16 mouse cellular contexts compared by ENCODE assay signal in genomic region chr11:17917101-17917500, GRCm38 (mm10).
"Had no signal": no experiment of that assay in that cellular context is flagged by ENCODE, and none has a peak within 500 bp of the region (broad histone marks: within the 10 kb centered on the region; RNA-seq: fewer than 3 reads in every experiment).

No protein-coding gene starts in this region.

- DNase-seq: lung, adult 18-20 months; lung, embryonic 14.5 days; lung, postnatal 10 days; lung, postnatal 4 days; retina, postnatal 1 day; right cerebral cortex, adult 18-20 months; right cerebral cortex, postnatal 14 days; right cerebral cortex, postnatal 4 days; spleen, adult 18-20 months; thymus, adult 18-20 months; thymus, postnatal 14 days; thymus, postnatal 36 days had no signal

- H3K36me3 ChIP-seq: midbrain, embryonic 10.5 days; midbrain, embryonic 13.5 days; midbrain, embryonic 15.5 days; neural tube, embryonic 12.5 days had no signal

- ATAC-seq: midbrain, embryonic 13.5 days; midbrain, embryonic 15.5 days had no signal

- H3K9me3 ChIP-seq: midbrain, embryonic 10.5 days; midbrain, embryonic 13.5 days; midbrain, embryonic 15.5 days; neural tube, embryonic 12.5 days had no signal

- H3K27me3 ChIP-seq: midbrain, embryonic 13.5 days; midbrain, embryonic 15.5 days; neural tube, embryonic 12.5 days had no signal

- H3K4me1 ChIP-seq: midbrain, embryonic 10.5 days; midbrain, embryonic 13.5 days; midbrain, embryonic 15.5 days; neural tube, embryonic 12.5 days had no signal

- H3K4me2 ChIP-seq: lung, embryonic 14.5 days; midbrain, embryonic 13.5 days; midbrain, embryonic 15.5 days; neural tube, embryonic 12.5 days had no signal

- H3K9ac ChIP-seq: lung, embryonic 14.5 days; midbrain, embryonic 13.5 days; midbrain, embryonic 15.5 days; neural tube, embryonic 12.5 days had no signal

- H3K4me3 ChIP-seq: midbrain, embryonic 10.5 days; midbrain, embryonic 13.5 days; midbrain, embryonic 15.5 days; neural tube, embryonic 12.5 days had no signal

- H3K27ac ChIP-seq: midbrain, embryonic 10.5 days; midbrain, embryonic 13.5 days; midbrain, embryonic 15.5 days; neural tube, embryonic 12.5 days had no signal
